Mouse (Mus musculus): ENCODE results near the gene Kcnh1.

The Kcnh1 gene

DNA sequence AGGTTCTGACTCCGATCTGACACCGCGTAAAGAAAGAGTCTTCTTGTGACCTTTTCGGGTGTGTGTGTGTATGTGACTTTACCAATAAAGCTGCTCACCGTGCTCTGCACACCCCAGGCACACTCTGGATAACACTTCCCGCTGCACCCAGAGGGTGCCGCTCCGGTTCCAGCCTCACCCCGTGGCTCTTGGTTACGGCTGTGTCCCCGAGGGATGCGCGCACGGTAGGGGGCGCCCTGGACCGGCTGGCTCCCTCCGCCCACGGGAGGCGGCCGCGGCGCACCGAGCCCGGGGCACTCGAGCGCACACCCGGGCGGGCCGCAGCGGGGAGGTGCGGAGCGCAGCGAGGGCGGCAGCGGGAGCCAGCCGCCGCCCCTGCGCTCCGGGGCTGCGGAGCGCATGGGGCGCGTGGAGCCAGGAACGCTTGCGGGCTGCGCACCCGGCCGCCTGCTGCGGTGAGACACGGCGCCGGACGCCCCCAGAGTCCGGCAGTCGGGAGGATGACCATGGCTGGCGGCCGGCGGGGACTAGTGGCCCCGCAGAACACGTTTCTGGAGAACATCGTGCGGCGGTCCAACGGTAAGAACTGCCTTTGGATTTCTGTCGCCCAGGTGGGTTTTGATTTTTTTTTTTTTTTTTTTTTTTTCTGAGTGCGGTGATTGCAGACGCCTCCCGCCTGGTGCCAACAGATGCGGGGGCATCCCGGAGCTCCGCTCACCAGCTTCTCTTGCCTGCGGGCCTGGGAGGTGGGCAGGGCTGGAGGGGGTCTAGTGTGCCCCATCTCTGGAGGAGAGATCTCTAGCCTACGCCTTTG, at the start of gene Kcnh1:
Gene Kcnh1 (plus strand): TSS at position 267 of the 814 bp plus-strand sequence.
- peak; percentile 68 to 70 for DNase-seq

DNA sequence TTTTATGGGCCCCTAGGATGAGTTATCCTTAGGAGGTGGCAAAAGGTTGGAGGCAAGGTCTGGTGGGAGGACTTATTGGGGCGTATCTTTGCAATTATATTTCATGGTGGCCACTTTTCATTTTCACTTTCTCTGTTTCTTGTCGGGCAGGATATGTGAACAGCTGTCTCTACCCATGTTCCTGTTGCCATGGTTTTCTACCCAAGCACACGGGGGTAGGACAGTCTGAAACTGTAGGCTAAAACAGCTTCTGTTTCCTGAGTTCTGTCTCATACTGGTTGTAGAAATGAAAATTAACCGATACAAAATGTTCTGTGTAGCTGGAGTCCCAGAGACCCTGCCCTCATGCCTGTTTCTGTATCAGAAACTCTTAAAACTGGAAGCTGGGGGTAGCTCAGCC, 39.4 kb upstream of the Kcnh1 start:
- no peak for DNase-seq

DNA sequence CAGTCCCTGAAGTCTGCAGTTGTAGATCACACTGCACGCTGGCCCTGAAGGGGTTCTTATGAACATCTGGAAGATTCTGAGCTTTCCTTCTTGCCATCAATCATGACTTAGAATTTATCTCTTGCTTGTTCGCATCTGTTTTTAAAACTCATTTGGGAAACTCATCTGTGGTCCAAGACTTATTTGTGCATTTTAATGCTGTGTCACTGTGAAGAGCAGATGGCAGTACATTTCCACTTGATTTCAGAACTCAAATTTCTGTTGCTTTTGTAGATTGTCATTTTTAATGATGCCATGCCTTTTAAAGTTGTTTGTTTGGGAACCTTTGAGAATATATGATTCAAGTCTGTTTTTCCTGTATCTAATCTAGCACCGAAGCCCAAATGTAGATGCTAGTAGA, 19.1 kb upstream of the Kcnh1 start:
- DNase-seq = no peak

DNA sequence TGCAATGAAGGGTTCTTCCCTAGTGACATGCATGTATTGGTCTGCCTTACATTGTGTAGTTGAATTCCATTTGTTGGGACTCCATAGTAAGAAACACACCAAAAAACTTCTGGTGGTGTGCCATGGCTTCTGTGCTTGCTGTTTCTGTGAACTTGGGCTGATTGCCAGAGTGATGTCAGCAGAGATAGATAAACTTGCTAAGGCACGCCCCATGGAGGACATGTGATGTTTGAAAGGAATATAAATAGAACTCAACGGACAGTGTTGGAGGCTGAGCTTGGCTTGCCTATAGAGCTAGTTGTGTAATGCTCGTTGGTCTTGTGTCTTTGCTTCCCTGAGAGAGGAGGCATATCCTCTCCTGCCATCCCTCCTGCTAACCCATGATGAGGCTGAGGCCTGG, 10.7 kb upstream of the Kcnh1 start:
- DNase-seq = no peak

DNA sequence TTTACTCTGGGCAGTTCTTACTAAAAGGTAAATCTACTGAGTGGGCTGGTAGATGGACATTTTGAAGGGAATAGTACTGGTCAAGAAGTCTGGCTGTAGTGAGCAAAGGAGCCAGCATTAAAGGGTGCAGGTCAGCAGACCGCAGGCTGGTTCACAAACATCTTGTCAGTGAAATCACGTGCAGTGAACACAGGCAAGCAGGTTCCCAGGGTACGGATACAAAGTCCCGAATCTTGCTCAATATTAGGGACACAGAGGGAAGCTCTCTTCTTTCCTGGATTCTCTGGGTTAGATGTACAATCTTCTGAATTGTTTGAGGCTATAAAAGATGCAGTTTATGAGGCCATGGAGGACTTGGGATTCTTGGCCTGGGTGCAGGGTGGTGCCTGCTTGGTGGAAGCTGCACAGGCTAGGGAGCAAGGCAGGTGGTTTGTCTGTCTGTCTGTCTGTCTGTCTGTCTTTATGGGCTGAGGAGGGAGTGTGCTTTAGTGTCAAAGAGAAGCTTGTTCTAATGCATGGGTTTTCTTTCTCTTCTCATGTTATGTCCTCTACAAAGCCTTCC, 8.8 kb upstream of the Kcnh1 start:
- DNase-seq = no peak

DNA sequence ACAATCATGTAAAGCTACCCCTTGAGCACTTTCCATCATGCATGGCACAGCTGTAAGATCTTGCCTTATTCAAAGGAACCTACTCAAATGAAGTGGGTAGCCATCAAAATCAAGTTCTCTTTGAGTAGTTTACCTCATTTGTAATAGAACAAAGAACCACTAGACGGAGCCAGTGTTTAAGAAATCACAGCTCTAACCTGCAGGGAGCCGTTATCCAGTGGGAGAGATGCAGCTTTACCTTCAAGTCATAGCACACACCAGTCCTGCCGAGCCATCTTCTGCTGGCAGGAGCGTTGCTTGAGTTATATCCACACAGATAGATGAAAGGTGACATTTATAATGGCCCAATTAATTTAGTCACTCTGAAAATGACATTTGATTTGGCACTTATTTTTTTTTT, 1.5 kb upstream of the Kcnh1 start:
- no peak for DNase-seq

DNA sequence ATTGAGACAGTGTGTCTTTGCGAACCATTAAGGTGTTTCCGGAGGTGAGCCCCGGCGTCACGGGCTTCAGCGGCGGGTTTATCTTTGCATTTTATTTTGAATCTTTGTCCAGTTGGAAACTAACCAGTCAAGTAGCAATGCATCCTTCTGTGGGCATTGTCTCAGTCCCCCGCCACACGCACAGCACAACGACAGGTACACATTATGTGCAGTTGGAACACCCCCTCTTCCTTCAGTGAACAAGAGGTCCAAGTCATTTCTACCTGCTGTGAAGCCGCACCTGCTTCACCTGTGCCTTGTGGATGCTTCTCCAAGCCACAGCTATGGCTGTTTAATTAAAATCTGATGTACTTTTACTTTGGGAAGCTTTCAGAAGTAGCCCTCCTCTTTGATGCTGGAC, 803 bp upstream of the Kcnh1 start:
- no peak for DNase-seq

DNA sequence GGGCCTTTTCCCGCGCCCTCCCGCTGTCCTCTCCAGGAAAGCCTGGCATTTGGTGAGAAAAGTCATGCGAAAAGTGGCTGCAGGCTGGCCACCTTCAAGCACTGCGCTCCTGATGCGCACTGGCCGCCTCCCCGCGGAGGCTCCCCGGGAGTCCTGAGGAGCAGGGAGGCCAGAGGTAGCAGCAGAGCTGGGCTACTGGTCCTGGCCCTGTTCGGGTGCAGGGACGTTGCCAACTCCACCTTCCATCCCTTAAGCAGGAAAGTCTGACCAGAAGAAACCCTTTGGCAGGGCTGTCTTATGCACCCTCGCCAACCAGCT, 707 bp downstream of the Kcnh1 start:
- DNase-seq = no peak

DNA sequence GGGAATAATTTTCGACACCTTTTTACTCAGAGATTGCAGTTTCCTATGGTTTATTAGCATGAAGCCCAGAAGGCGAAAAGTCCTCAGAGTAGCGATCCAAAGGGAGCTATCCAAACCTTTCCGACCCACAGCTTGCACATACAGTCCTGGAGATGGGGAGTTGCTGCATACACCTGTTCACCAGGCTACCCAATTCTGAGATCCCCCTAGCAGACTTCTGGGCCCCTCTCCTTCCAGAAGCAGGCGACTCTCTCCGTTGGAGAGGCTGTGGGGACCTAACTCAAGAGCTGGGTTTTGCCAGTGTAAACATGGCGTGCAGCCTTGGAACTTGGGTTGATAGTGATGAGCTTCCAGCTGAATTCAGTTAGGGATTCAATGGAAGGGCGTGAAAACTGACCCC, 1.3 kb downstream of the Kcnh1 start:
- no peak for DNase-seq

DNA sequence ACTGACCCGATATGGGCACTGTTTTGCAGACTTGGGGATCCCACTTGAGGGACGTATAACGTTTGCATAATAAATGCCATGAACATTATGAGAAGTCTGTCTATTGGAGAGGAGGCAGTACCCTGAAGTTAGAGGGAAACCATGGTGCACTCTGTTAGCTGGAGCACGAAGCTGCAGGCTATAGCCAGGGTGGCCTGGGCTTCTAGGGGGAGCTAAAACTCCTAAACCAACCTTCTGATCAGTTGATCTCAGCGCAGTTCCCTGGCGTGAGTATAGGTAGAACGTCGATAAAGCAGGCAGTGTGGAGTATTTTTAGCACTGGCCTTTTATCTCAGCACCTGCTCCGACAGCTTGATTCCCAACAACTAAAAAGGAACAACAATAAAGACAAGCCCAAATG, 2.1 kb downstream of the Kcnh1 start:
- no peak for DNase-seq

DNA sequence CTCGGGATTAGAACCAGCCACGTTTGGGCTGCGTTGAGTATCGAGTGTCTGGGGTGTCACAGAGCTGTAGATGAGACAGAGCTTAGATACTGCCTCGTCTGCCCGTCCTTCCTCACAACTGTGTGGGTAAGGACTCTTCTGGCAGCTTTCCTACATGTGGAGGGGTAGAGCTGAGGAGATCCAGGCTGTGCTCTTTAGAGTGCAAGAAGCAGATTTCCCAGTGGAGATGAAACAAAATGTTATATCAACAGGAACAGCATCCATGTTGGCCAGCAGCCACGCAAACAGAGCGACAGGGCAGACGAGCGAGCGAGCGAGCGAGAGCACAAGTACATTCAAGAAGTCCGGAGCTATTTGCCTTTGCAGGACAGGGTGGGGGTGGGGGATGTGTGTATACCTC, 3.1 kb downstream of the Kcnh1 start:
- no peak for DNase-seq

DNA sequence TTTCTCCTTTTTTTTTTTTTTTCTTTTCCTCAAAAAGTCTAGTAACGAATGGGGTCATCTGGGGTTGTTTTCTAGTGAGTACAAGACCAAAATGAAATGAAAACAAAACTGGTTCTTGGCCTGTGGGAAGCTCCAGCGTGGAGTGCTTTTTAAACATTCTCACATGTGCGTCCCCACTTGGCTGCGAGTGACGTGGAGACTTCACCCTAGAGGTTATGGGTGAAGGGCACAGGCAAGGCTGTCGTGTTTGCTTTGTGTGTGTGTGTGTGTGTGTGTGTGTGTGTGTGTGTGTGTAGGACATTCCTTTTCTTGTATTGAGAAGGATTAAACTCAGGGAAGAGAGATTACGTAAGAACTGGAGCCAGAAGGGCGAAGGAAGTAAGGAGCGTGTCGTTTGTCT, 6.9 kb downstream of the Kcnh1 start:
- DNase-seq = no peak

DNA sequence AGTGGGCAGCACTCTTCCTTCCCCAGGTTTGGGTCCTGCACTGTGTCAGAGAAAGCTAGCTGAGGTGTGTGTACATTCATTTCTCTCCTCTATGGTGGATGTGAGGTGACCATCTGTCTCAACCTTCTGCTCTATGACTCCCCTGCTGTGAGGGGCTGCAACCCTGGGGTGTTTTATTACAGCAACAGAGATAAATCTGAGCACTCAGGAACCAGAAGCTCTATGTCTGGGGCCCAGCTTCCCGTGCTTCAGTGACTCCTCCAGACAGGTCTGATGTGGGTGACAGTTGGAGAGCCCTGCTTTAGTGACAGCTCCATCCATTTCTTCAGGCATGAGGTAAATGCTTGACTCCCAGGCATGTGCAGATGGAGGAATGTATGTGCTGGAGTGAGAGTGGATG, 12.4 kb downstream of the Kcnh1 start:
- no peak for DNase-seq

DNA sequence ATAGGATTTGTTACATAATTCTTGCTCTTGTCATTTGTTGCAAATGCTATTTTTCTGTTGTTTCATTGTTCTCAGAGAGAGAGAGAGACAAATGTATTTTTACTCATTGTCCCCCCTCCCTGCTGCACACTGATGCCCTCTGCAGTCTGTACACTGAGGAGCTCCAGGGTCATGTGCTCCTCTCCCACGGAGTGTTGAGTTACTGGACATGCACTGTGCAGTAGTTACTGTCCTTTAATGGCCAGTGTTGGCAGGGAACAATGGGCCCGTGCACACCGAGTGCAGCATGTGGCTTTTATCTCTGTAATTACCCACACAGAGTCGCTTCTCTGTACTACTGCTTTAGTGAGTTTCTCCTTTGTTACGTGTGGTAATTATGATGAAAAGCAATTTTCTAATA, 17.4 kb downstream of the Kcnh1 start:
- DNase-seq = no peak

DNA sequence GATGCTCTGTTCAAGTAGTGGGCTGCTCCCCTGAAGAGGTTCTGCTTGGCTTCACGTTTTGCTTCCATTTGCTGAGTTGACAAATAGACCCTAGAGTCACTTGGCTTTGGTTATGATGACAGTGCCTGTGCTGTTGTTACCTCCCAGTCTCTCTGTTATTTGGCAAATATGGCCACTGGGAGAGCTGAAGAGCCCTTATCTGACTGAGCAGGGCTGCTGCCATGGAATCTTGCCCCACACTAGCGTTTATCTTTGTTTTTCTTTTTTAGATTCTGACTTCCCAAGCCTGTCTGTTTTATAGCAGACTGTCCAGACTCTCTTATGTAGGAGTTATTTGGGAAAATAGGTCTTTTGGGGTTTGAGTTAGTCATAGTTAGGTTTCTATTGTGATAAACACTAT, 21.9 kb downstream of the Kcnh1 start:
- DNase-seq = no peak

DNA sequence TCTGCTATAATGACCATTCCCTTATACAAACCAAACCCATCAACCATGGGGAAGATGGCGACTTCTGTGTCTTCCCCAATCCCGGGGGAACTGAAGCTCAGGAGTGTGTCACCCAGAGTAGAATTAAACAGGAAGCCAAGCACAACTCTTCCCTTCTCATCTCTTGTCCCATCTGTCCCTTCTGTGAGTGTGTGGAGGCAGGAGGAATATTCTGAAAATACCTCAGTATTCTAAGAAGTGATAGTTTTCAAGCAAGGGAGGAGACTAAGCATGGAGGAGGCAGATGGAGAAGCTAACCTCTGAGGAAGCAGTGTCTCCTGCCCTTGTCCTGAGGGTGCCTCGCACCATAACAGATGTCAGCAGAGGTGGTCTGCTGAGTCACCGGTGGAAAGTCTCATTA, 24.1 kb downstream of the Kcnh1 start:
- DNase-seq = no peak

DNA sequence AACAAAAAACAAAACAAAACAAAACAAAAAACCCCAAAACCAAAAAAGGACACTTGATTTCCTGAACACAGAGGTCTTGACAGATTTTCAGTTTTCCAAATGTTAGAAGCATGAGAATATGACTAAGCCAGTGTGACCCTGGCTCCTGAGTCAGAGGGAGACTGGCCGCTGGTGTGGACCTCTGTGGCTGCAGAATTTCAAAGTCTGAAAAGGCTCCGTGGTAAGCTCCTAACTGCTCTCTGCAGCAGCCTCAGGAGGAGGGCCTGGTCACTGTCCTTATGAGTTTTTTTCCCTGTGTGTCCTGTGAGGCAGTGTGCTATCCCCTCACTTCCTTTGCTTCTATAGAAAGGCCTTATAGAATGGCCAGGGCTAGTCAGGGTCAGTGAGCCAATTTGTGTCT, 29.6 kb downstream of the Kcnh1 start:
- no peak for DNase-seq

DNA sequence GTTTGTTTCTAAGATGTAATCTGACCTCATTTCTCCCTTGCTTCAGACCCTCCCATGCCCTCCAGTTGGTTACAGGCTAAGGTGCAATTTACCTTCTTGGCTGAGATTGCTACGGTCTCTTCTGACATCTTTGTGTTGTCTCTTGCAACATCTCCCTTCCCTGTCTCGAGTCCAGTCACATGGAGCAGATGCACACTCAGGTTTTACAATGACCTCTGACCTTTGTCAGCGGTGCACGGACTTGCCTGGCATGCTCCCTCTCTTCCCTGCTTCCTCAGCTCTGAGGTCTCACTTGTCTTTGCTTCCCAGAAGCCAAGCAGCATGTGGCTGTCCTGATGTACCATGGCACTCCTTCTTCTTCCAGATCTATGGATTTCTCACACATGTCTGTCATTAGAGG, 33.6 kb downstream of the Kcnh1 start:
- DNase-seq = no peak

DNA sequence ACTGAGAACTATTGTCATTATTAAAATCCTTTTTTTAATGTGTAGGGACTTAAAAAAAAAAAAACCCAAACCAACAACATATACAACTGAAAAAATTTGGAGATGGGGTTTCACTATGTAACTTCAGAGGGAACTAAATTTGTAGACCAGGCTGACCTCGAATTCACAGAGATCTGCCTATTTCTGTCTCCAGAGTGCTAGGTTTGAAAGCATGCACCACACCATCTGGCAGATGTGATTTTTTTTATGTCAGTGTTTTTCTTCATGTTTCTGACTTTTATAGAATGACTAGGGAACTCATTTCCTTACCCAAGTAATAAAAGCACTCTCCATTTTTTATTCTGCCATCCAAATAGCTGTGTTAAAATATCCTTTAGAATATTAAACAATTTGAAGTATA, 42.1 kb downstream of the Kcnh1 start:
- DNase-seq = no peak

DNA sequence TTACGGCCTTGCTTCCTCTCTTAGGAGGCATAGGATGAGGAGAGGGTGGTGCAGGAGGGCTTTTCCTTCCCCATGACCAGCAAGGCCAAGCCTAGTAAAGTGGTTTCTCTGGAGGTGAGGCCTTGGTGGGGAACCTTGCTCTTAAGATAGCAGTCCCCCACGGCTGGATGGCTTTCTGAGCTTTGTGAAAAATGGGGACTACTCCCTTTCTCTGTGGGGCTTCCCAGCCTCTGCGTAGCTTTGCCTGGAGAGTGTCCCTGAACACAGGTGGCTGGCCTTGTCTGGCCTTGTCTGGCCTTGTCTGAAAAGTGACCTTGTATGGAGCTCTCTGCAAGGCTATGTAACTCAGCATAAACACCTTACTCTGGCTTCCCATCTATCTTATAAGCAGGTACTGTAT, 56.3 kb downstream of the Kcnh1 start:
- no peak for DNase-seq

DNA sequence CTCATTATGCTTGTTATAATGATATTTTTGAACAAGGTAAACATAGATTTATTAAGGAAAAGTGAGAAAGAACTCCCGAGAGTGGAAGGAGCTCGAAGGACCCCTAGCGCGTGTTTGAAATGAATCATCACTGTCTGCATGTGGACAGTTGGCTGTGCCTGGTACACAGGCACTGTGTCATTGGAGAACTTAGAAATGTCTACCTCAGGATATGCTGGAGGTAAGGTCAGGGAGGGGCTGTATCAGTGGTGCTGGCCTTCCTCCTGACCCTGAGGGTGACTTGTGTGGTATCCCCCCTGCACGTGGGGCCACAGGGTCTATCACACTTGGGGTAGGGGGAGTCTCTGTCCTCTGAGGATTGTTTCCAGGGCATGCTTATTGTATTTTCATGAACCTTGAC, 68.6 kb downstream of the Kcnh1 start:
- no peak for DNase-seq

DNA sequence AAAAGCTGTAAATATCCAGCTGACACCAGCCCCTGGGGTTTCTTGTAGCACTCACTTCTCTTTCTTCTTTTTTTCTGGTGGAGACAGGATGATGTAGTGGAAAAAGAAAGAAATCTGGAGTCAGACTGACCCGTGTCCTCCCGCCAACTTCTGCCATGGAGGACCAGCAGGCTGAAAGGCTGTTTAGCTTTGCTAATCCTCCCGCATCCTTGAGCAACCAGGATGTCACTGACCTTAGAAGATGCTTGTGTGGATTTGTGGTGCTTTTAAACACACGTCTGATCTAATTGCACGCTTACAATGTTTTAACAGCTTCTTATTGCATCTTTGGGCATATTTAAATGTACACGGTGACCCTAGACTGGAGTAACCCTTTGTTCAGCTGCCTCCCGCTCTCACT, 69.0 kb downstream of the Kcnh1 start:
- no peak for DNase-seq

DNA sequence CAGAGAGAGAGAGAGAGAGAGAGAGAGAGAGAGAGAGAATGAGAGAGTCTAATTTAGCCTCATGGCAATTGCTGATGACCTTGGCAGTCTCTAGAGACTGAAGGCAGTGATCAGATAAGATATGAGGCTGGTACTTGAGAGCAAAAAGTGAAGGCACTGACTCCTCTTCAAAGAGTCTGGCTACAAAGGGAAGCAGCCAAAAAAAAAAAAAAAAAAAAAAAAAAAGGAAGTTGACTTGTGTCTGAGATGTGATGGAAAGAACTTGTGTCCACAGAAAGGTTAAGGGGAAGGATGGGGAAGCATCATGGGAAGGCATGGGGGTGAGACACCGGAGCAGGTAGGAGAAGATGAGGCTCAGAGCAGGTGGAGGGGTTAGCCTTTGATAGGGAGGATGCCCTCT, 75.1 kb downstream of the Kcnh1 start:
- DNase-seq = no peak

DNA sequence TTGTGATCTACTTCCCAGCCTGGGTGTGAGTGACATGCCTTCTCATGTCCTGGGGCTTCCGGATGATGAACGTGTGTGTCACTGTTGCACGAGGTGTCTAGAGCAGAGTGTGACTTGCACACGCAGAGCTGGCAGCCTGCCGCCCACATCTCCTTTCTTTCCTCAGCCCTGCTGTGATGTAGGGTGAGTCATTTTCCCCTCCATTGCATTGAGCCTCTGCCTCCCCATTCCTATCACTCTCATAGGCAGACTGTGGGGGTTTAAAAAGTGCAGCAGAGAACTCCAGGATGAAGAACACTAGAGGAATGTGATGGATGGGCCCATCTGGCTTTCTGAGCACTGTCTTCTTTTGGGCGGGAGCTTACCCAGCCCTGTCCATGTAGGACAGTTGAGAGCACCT, 76.4 kb downstream of the Kcnh1 start:
- DNase-seq = no peak

DNA sequence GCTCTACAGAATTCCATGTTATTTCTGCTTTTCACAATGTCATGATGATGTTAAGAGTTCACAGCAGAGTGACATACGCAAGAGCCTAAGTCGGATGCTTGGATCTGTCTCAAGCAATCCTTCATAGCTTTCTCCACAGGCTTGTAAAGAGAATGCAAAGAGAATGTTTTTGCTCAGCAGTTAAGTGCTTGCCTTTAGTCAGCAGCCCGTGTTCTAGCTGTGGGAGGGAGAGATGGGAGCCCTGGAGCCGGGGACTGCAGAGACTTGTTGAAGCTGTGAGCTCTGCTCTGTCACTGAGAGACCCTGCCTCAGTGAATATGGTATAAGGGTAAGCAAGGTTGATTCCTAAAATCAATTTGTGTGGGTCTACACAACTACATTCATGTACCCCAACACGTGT, 78.3 kb downstream of the Kcnh1 start:
- DNase-seq = no peak

Measured in thymus, postnatal 36 days (tissue).